Mouse (Mus musculus) stomach, embryonic 14.5 days (tissue): ENCODE measurements at regions not wholly inside any gene's neighbourhood (a gene's known extent, or its start where the extent isn't known, plus 50 kb on each side); places are given as distances from the start of the nearest gene placed in this dataset.

ENCODE experiments used
- ATAC-seq: fragments of 200-750 bp; cut with Nextera tagmentation; 2 replicates; pipeline ENCODE4 v1.8.0; 2017; ENCODE audit warnings: low read depth, moderate TSS enrichment; ENCODE audit not compliant: insufficient number of reproducible peaks, insufficient read depth, low FRiP score
- H3K27ac ChIP-seq: fragments of 300-500 bp; sonication (generic); 2 replicates; pipeline ENCODE4 v1.5.1; 2014; ENCODE audit warnings: mild to moderate bottlenecking, low read length, moderate library complexity, mixed read lengths
- H3K27me3 ChIP-seq: fragments of 300-500 bp; sonication (generic); 2 replicates; pipeline ENCODE4 v1.6.1; 2014; ENCODE audit warnings: low read length, control low read depth, mixed read lengths; ENCODE audit not compliant: control insufficient read depth, insufficient read depth
- H3K36me3 ChIP-seq: fragments of 300-500 bp; sonication (generic); 2 replicates; pipeline ENCODE4 v1.6.1; 2014; ENCODE audit warnings: mild to moderate bottlenecking, control low read depth, low read length, moderate library complexity, mixed read lengths; ENCODE audit not compliant: control insufficient read depth, insufficient read depth
- H3K4me1 ChIP-seq: fragments of 300-500 bp; sonication (generic); 2 replicates; pipeline ENCODE4 v1.6.1; 2014; ENCODE audit warnings: low read length, control low read depth, mixed read lengths; ENCODE audit not compliant: control insufficient read depth, insufficient read depth
- H3K4me2 ChIP-seq: fragments of 300-500 bp; sonication (generic); replicated peaks from 2 replicates; pipeline ENCODE4 v1.6.1; 2014; ENCODE audit warnings: low read depth, low read length, control low read depth
- H3K4me3 ChIP-seq: fragments of 300-500 bp; sonication (generic); 2 replicates; pipeline ENCODE4 v1.5.1; 2014; ENCODE audit warnings: low read depth, low read length, control low read depth
- H3K9ac ChIP-seq: fragments of 300-500 bp; sonication (generic); replicated peaks from 2 replicates; pipeline ENCODE4 v1.6.1; 2014; ENCODE audit warnings: low read depth, mild to moderate bottlenecking, control low read depth, low read length, moderate library complexity, mixed read lengths
- H3K9me3 ChIP-seq: fragments of 300-500 bp; sonication (generic); 2 replicates; pipeline ENCODE4 v1.6.1; 2016; ENCODE audit warnings: low read depth, low read length, control low read depth; ENCODE audit not compliant: control insufficient read depth
- WGBS: fragments of 180-500 bp; shearing (Covaris S2); extraction: QIAGEN DNeasy Blood & Tissue Kit; methylation state at CpG from one replicate; pipeline ENCODE4 v1.1.7; 2014; 5-methylcytosine and 5-hydroxymethylcytosine counted together

GRCm38 (mm10) chr17:82929511-82929910 is 285.6 kb upstream of the Pkdcc start:
- no peak overlapping the region for H3K4me2 ChIP-seq
- no peaks in the 10 kb centered on the region for H3K27me3 ChIP-seq
- H3K27ac ChIP-seq = no peak overlapping the region
- no peak overlapping the region for H3K9ac ChIP-seq
- H3K9me3 ChIP-seq = no peaks in the 10 kb centered on the region
- no peaks in the 10 kb centered on the region for H3K4me1 ChIP-seq
- no peak for ATAC-seq
- no peaks in the 10 kb centered on the region for H3K36me3 ChIP-seq
- no peak overlapping the region for H3K4me3 ChIP-seq
- WGBS = 43% methylated on average over 3 of the region's 3 CpGs

- ATAC-seq = no peak
- Histone ChIP-seq H3K4me1 (no peaks in the 10 kb centered on the region), H3K9ac (no peak overlapping the region), H3K4me2 (no peak overlapping the region), H3K4me3 (no peak overlapping the region), H3K36me3 (no peaks in the 10 kb centered on the region), H3K27me3 (no peaks in the 10 kb centered on the region), H3K27ac (no peak overlapping the region), H3K9me3 (no peaks in the 10 kb centered on the region)
- 36% methylated on average over 1 of the region's 1 CpGs for WGBS
Observed at GRCm38 (mm10) chr17:82930738-82931137, 284.4 kb upstream of the Pkdcc start.

GRCm38 (mm10) chr17:82931476-82931875 is 283.6 kb upstream of the Pkdcc start:
- 92% methylated on average over 4 of the region's 4 CpGs for WGBS
- Histone ChIP-seq H3K27ac (no peak overlapping the region), H3K4me3 (no peak overlapping the region), H3K4me1 (no peaks in the 10 kb centered on the region), H3K9me3 (no peaks in the 10 kb centered on the region), H3K9ac (no peak overlapping the region), H3K4me2 (no peak overlapping the region), H3K36me3 (no peaks in the 10 kb centered on the region), H3K27me3 (no peaks in the 10 kb centered on the region)
- ATAC-seq = no peak

GRCm38 (mm10) chr17:82936836-82937235 is 278.3 kb upstream of the Pkdcc start:
- Histone ChIP-seq H3K27me3 (no peaks in the 10 kb centered on the region), H3K27ac (no peak overlapping the region), H3K36me3 (no peaks in the 10 kb centered on the region), H3K4me3 (no peak overlapping the region), H3K9me3 (no peaks in the 10 kb centered on the region), H3K4me1 (no peaks in the 10 kb centered on the region), H3K4me2 (no peak overlapping the region), H3K9ac (no peak overlapping the region)
- ATAC-seq = no peak
- 40% methylated on average over 3 of the region's 3 CpGs for WGBS

- ATAC-seq = no peak
- H3K4me1 ChIP-seq = no peaks in the 10 kb centered on the region
Observed at GRCm38 (mm10) chr17:82946083-82946482, 269.0 kb upstream of the Pkdcc start.

GRCm38 (mm10) chr17:82949794-82950193 is 265.3 kb upstream of the Pkdcc start:
- no peak overlapping the region for H3K4me3 ChIP-seq
- ATAC-seq = no peak
- H3K36me3 ChIP-seq = no peaks in the 10 kb centered on the region
- no peaks in the 10 kb centered on the region for H3K4me1 ChIP-seq
- WGBS = 81% methylated on average over 4 of the region's 4 CpGs
- no peak overlapping the region for H3K4me2 ChIP-seq
- no peak overlapping the region for H3K9ac ChIP-seq
- no peak overlapping the region for H3K27ac ChIP-seq
- no peaks in the 10 kb centered on the region for H3K9me3 ChIP-seq
- no peaks in the 10 kb centered on the region for H3K27me3 ChIP-seq

More at GRCm38 (mm10) chr17:82946083-82946482, 269.0 kb upstream of the Pkdcc start:
- Histone ChIP-seq H3K27me3 (no peaks in the 10 kb centered on the region), H3K27ac (no peak overlapping the region), H3K9me3 (no peaks in the 10 kb centered on the region), H3K4me3 (no peak overlapping the region), H3K9ac (no peak overlapping the region), H3K36me3 (no peaks in the 10 kb centered on the region), H3K4me2 (no peak overlapping the region)
- 55% methylated on average over 4 of the region's 4 CpGs for whole genome bisulfite sequencing

GRCm38 (mm10) chr17:82950268-82950667 is 264.8 kb upstream of the Pkdcc start:
- no peak overlapping the region for H3K4me2 ChIP-seq
- H3K27me3 ChIP-seq = no peaks in the 10 kb centered on the region
- no peak overlapping the region for H3K4me3 ChIP-seq
- 91% methylated on average over 14 of the region's 14 CpGs for WGBS
- no peak overlapping the region for H3K9ac ChIP-seq
- H3K36me3 ChIP-seq = no peaks in the 10 kb centered on the region
- no peaks in the 10 kb centered on the region for H3K4me1 ChIP-seq
- H3K9me3 ChIP-seq = no peaks in the 10 kb centered on the region
- H3K27ac ChIP-seq = no peak overlapping the region
- ATAC-seq = no peak

GRCm38 (mm10) chr17:82957409-82957808 is 257.7 kb upstream of the Pkdcc start:
- Histone ChIP-seq H3K4me1 (no peaks in the 10 kb centered on the region), H3K9ac (no peak overlapping the region), H3K4me3 (no peak overlapping the region), H3K4me2 (no peak overlapping the region), H3K9me3 (no peaks in the 10 kb centered on the region), H3K36me3 (no peaks in the 10 kb centered on the region), H3K27ac (no peak overlapping the region), H3K27me3 (no peaks in the 10 kb centered on the region)
- 33% methylated on average over 4 of the region's 4 CpGs for WGBS
- no peak for ATAC-seq

GRCm38 (mm10) chr17:82963374-82963773 is 251.7 kb upstream of the Pkdcc start:
- Histone ChIP-seq H3K9me3 (no peaks in the 10 kb centered on the region), H3K36me3 (no peaks in the 10 kb centered on the region), H3K27me3 (no peaks in the 10 kb centered on the region), H3K9ac (no peak overlapping the region), H3K4me3 (no peak overlapping the region), H3K27ac (no peak overlapping the region), H3K4me1 (no peaks in the 10 kb centered on the region), H3K4me2 (no peak overlapping the region)
- 70% methylated on average over 3 of the region's 3 CpGs for WGBS
- no peak for ATAC-seq
